Mouse (Mus musculus) thymus, postnatal 10 days (tissue): Measurements from ENCODE around the gene Eapp.
A peak's percentile ranks its signal among the peaks of the same experiment; 100 is the strongest.
"Not testable (repeated sequence)": the region's sequence is repeated elsewhere in the genome, so short reads cannot be mapped to it uniquely, and the experiment has no call there.

ENCODE experiments used
- DNase-seq, 2 experiments: peaks; one replicate each; pipeline ENCODE4 v3.0.0; 2021; ENCODE audit warnings: low spot score in 2 of 2

Gene Eapp

GRCm38 (mm10) chr12:54695511-54696241, at the start of gene Eapp:
Eapp (minus strand) TSS chr12:54695897.
- peak; percentile 93 to 96 for DNase-seq

- peak in 1 of 2 experiments; percentile 35 for DNase-seq
These were observed 43.1 kb upstream of the Eapp start for GRCm38 (mm10) chr12:54738661-54739243.

GRCm38 (mm10) chr12:54737891-54738660, 42.4 kb upstream of the Eapp start:
- DNase-seq: not testable (repeated sequence)

GRCm38 (mm10) chr12:54734307-54735131, 38.8 kb upstream of the Eapp start:
- DNase-seq: peak; percentile 56 to 64

GRCm38 (mm10) chr12:54729140-54730059, 33.7 kb upstream of the Eapp start:
- DNase-seq: not testable (repeated sequence)

GRCm38 (mm10) chr12:54718871-54719786, 23.4 kb upstream of the Eapp start:
- DNase-seq: not testable (repeated sequence)

- DNase-seq: not testable (repeated sequence)
These were observed 21.8 kb upstream of the Eapp start for GRCm38 (mm10) chr12:54717516-54717915.

GRCm38 (mm10) chr12:54713822-54714626, 18.3 kb upstream of the Eapp start:
- DNase-seq: peak; percentile 64 to 79

GRCm38 (mm10) chr12:54710494-54710879, 14.8 kb upstream of the Eapp start:
- peak in 1 of 2 experiments; percentile 46 for DNase-seq

- DNase-seq: not testable (repeated sequence)
These were observed 14.2 kb upstream of the Eapp start for GRCm38 (mm10) chr12:54709691-54710493.

GRCm38 (mm10) chr12:54699394-54699793, 3.7 kb upstream of the Eapp start:
- no peak for DNase-seq

- DNase-seq: no peak
These were observed 2.1 kb upstream of the Eapp start for GRCm38 (mm10) chr12:54697791-54698250.

- peak; percentile 37 to 45 for DNase-seq
These were observed 1.4 kb upstream of the Eapp start for GRCm38 (mm10) chr12:54697003-54697597.

- peak; percentile 95 to 96 for DNase-seq
These were observed 725 bp upstream of the Eapp start for GRCm38 (mm10) chr12:54696242-54697002.

- no peak for DNase-seq
These were observed 718 bp downstream of the Eapp start for GRCm38 (mm10) chr12:54694847-54695510.

GRCm38 (mm10) chr12:54689082-54689481, 6.6 kb downstream of the Eapp start:
- DNase-seq: no peak
